Mouse (Mus musculus) heart, postnatal 0 days (tissue): Measurements from ENCODE around the gene Stx1a.

ENCODE experiments used
- CTCF ChIP-seq: IDR thresholded peaks from 2 replicates; pipeline ENCODE4 v1.5.1; 2016; ENCODE audit warnings: antibody characterized with exemption, control low read depth, low read depth
- EP300 ChIP-seq: IDR thresholded peaks from 2 replicates; pipeline ENCODE4 v1.6.1; 2016; ENCODE audit warnings: antibody characterized with exemption, low read depth

DNA sequence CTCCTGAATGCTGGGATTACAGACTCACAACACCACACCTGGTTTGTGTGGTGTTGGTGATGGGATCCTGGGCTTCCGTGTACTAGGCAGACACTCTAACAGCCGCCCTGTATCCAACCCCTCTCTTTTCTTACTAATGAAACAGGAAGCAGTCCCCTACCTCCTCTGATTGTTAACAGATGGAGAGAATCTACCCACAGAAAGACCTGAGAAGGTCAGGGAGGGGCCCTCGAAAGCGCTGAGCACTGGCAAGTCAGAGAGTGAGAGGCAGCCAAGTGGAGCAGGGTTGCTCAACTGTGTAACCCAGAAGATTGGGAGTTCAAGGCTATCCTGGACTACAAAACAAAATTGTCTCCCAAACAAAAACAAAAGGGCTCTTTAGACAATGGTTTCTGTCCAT, 63.6 kb downstream of the Stx1a start:
- no peak for TF ChIP-seq EP300
- TF ChIP-seq CTCF = no peak
